Mouse (Mus musculus): ENCODE measurements around the gene Serhl.
A peak's percentile ranks its signal among the peaks of the same experiment; 100 is the strongest.
"Not testable (repeated sequence)": the region's sequence is repeated elsewhere in the genome, so short reads cannot be mapped to it uniquely, and the experiment has no call there.

Serhl gene

DNA sequence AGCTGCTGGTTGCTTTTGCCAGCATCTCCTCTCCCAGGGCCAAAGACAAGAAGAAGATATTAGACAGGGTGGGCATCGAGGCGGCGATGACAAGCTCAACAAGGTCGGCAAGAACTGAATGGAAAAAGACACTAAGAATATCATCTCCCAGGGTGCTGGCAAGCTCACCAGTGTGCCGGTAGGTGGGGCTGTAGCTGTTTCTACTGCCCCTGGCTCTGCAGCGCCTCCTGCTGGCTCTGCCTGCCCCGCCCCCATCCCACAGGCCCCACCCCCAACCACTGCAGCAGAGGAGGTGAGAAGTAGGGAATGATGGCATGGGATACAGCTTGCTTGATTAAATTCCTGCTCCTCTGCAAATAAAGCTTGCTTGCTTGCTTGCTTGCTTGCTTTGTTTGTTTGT is 3.4 kb upstream of the Serhl start:
- DNase-seq: peak; percentile 82

DNA sequence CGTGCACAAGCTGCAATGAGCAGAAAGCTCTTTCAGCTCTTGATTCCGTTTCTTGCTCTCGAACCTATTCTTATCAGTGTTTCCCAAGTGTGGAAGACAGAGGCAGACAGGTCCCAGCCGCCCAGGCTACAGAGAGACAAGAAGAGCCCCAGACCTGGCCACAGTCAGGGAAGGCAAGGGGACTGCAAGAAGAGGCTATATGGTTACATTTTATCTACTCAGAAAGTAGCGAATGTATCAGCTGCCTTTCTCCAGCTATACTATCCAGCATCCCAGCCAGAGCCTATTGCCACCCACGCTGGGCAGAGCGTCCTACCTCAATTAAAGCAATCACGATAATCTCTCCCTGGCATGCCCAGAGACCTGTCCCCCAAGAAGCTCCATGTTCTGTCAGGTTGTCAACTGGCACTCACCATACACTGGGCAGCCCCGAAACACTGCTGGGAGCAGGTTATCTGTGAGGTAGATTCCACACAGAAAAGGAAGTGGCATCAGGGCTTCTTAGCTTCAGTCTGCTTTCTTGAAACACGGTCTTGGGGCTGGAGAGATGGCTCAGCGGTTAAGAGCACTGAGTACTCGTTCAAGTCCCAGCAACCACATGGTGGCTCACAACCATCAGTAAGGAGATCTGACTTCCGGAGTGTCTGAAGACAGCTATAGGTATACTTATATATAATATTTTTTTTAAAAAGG is 2.5 kb upstream of the Serhl start:
- peak; percentile 30 for DNase-seq

DNA sequence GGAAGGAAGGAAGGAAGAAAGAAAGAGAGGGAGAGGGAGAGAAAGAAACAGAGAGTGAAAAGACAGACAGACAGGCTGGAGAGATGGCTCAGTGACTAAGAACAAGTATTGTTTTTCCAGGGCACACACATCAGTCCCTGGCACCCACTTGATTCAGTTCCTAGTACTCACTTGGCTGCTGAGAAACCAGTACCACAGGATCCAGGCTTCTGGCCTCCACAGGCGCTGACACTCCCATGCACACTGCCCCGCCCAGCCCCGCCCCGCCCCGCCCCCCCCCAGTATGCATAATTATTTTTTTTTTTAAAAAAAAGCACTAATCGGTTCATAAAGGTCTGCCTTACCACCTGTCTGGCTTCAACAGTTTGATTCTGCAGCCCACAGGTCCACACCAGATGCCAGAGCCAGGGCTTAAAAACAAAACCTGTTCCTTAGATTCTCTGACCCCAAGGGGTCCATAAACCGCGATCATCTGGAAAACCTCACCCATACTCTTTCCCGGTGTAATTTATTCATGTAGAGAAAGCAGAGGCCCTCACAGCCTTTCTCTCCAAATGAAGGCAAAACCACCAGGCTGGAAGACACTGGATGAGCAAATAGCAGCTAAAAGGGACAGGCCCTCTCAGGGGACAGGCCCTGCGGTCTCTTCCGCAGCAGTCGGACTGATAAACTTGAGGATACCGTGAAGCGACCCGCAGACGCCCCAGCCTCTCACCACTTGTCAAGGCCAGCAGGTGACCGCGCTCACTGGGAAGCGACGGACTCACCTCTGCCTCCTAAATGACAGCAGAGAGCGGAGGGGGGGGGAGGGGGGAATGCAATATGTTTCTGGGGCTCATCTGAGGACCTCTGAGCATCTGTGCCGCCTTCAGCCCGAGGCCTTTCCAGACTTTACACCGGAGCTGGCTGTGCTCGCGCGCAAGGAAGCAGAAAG is 544 bp upstream of the Serhl start:
- DNase-seq: peak; percentile 50

DNA sequence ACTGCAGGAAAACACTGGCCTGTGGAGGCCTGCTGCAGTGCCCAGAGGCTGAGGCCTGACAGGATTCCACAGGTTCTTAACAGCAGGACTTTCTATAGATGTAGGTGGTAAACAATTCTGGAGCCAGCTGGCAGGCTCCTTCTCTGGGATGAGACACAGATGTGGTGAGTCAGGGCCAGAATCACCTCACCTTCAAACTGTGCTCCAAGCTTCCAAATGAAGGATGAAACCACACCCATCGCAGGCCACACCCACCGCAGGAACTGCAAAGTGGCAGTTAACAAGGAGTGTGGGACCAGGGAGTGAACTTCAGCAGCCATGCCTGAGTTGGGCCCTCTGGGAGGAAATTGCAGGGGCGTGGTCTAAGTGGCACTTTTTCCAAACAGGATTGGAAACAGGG is 1.6 kb downstream of the Serhl start:
- peak; percentile 29 for DNase-seq

GRCm38 (mm10) chr15:83093687-83094086 is 4.4 kb downstream of the Serhl start:
- no peak for DNase-seq

DNA sequence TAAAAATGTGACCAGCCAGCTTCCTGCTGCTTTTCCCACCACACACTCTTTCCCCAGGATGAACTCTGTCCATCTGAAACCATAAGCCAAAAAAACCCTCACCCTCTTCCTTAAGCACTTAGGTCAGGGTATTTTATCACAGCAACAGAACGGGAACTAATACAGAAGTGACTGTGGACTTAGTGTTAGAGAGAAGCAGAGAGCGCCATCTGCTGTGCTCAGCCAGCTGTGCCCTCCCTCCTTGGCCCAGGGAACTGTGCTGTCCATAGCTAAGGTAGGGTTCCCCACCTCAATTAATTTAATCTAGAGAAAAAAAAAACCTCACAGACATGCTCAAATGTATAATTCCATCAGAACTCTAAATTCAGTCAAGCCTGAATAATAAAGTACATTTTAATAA is 6.6 kb downstream of the Serhl start:
- no peak for DNase-seq

DNA sequence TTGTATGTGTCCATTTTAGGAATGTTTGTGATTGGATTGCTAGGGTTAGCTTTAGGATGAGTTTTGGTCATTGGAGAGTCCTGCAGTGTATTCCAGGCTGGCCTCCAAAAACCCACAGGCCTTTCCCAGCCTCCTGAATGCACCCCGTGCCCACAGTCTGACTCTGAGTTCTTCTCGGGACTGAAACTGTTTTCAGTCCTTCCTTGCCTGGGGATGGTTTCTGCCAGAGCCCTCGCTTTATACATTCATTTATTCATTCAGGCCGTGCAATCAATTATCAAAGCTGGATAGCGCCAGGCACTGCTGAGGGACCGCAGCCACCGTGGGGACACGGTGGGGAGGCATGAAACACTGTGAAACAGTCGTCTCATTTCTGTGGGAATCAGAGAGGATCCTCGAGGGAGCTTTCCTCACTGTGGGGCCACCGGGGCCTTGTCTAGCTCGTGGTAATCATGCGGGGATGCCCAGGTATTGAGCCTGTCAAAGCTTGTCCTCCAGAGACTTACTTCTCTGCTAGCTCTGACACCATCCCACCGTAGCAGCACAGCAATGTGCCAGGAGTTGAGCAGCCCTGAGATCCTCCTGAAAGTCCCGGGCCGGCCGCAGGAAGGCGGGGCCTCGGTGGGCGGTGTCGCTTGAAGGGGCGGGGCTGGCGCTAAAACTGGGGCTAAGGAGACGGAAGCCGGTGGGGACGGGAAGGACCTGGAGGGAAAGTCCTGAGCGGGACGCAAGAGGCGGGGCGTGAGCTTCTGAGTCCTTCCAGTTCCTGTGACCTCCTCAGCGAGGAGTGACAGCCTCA is 10.4 kb downstream of the Serhl start:
- DNase-seq: peak; percentile 93

- no peak for DNase-seq
These were observed 11.0 kb downstream of the Serhl start for GRCm38 (mm10) chr15:83100332-83100662.

DNA sequence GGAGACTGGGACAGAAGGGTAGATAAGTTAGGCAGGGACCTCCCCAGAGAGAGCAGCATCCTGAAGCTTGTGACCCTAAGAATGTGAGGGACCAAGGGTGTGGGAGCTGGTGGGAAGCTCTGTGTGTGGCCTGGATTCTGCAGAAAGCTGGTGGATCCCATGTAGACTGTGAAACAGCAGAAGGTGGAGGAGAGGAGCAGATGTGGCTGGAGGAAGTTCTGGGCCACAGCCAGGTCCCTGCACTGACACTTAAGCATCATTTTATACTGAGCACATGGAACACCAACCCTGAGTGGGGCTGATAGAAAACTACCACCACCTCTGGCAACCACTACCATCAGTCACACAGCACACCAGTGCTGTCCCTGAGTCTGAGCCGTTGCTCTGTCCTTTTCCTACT is 13.8 kb downstream of the Serhl start:
- no peak for DNase-seq

- no peak for DNase-seq
These were observed 17.1 kb downstream of the Serhl start for GRCm38 (mm10) chr15:83106426-83106825.

GRCm38 (mm10) chr15:83107814-83108213 is 18.5 kb downstream of the Serhl start:
- no peak for DNase-seq

DNA sequence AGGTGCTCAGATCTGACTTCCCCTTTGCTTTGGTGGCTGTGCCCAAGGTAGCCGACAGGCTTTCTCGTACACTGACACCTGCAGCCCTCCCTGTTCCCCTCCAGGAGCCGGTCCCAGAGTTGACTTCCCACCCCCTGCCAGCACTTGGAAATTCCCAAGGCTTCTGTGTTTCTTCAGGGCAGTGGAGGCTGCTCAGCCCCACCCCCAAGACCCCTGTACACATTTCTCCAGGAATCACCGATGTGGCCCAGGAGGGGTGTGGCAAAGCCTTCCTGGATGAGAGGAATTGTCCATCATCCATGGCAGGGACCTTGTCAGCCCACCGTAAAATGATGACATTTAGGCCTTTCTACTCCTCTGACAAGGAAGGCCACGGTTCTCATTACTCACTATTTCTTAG is 22.0 kb downstream of the Serhl start:
- DNase-seq: no peak

DNA sequence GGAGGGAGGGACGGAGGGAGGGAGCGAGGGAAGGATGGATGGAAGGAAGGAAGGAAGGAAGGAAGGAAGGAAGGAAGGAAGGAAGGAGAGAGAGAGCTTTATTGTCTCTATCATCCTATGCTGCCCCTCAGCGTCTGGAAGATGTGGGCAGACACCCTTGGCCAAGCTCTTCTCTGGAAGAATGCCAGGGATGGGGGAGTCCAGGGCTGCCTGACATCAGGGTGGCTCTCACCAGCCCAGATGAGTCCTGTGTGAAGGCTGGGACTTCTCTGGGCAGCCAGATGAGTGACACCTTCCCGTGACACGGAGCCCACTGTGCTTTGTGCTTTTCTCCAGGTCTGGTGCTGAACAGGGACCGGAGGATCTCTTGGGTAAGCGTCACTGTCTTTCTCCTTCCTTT is 22.6 kb downstream of the Serhl start:
- DNase-seq: no peak

GRCm38 (mm10) chr15:83112898-83113297 is 23.6 kb downstream of the Serhl start:
- DNase-seq: peak; percentile 65

- no peak for DNase-seq
These were observed 24.8 kb downstream of the Serhl start for GRCm38 (mm10) chr15:83114106-83114505.

DNA sequence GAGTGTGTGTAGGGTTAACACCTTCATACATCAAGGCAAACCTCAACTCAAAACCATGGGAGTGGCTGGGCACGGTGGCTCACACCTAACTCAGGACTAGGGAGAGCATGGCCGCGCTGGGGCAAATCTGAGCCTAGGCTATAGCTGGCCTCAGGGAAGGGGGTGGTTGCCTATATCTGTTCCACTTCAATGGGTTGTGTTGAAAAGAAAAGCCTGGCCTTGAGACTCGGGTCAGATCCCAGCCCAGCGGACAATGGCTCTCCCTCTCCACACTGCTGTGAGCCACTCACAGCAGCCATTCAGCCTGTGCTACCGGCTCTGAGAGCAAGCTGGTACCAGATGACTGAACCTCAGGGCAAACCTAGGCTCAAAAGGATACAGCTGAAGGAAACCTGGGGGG is 25.8 kb downstream of the Serhl start:
- DNase-seq: no peak

DNA sequence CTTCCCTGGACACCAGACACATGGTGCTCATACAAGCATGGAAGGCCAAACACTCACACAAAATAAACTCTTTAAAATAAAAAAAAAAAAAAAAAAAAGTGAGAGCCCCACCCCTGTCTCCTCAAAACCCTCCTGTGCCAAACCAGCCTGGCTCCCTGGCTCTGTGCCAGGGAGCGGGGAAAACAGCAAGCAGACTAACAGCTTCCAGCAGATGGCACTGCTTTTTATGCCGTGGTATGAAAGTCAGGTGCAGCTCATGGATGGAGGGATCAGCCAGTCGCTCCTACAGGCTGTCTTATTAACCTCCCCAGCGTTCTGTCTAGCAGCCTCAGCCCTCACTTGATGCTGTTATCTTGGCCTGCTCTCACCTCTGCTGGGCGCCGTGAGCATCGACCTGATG is 29.1 kb downstream of the Serhl start:
- DNase-seq: no peak

- peak; percentile 66 for DNase-seq
These were observed 32.6 kb downstream of the Serhl start for GRCm38 (mm10) chr15:83121709-83122565.

- peak; percentile 90 for DNase-seq
These were observed 33.4 kb downstream of the Serhl start, which contains the start of gene Rrp7a for GRCm38 (mm10) chr15:83122566-83123145. Gene Rrp7a, minus strand, starts transcription at chr15:83122801.

GRCm38 (mm10) chr15:83124625-83125024 is 35.3 kb downstream of the Serhl start:
- DNase-seq: no peak

DNA sequence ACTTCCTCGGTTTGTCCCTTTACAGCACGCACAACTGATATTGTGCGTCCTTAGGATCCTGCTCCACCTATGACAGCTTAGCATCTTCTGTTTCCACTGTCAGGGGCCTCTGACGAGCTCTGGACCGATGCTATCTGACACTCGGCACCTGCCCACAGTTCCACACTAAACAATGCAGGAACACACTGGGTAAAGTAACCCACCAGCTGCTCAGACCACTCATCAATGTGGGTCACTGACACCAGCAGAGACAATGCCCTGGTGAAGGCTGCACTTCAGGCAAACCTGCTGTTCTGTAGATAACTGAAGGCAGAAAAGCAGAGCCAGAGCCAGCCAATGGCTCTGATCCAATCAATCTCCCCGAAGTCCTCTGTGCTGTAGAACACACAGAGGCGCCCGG is 37.3 kb downstream of the Serhl start:
- no peak for DNase-seq

GRCm38 (mm10) chr15:83127037-83127436 is 37.7 kb downstream of the Serhl start:
- not testable (repeated sequence) for DNase-seq
